Mouse (Mus musculus): Measurements from ENCODE around the gene Dpm3. TPM values are rescaled to one million over a fixed set of nuclear protein-coding genes. Genes with fewer than 3 reads are reported as not detected.
A peak's percentile ranks its signal among the peaks of the same experiment; 100 is the strongest.
"Not testable (repeated sequence)": the region's sequence is repeated elsewhere in the genome, so short reads cannot be mapped to it uniquely, and the experiment has no call there.

Dpm3 gene
- total RNA-seq (2015; ENCODE audit: low replicate concordance) (16.1 and 42.3 TPM in 2 replicates), total RNA-seq (2017; ENCODE audit: low replicate concordance) (4.3 TPM in 1 of 2 replicates, not detected in the other)

- ATAC-seq (replicated peaks; ENCODE audit: low FRiP score, poor library complexity, severe bottlenecking): no peak
Observed at GRCm38 (mm10) chr3:89259076-89259475, at the start of gene Dpm3. Gene Dpm3, plus strand, starts transcription at chr3:89259358.

GRCm38 (mm10) chr3:89209731-89210130, 49.4 kb upstream of the Dpm3 start:
- ATAC-seq (replicated peaks; ENCODE audit: low FRiP score, poor library complexity, severe bottlenecking): no peak

- ATAC-seq (replicated peaks; ENCODE audit: low FRiP score, poor library complexity, severe bottlenecking): no peak
Observed at GRCm38 (mm10) chr3:89210162-89210561, 49.0 kb upstream of the Dpm3 start.

GRCm38 (mm10) chr3:89210731-89211130, 48.4 kb upstream of the Dpm3 start:
- ATAC-seq (replicated peaks; ENCODE audit: low FRiP score, poor library complexity, severe bottlenecking): no peak

GRCm38 (mm10) chr3:89213803-89214530, 45.2 kb upstream of the Dpm3 start:
- ATAC-seq (replicated peaks; ENCODE audit: low FRiP score, poor library complexity, severe bottlenecking): peak; percentile 90

GRCm38 (mm10) chr3:89214681-89215411, 44.3 kb upstream of the Dpm3 start, which contains the start of gene Thbs3:
Gene Thbs3, plus strand, starts transcription at chr3:89215180.
- ATAC-seq (replicated peaks; ENCODE audit: low FRiP score, poor library complexity, severe bottlenecking): no peak

- ATAC-seq (replicated peaks; ENCODE audit: low FRiP score, poor library complexity, severe bottlenecking): peak; percentile 69
Observed at GRCm38 (mm10) chr3:89215853-89216252, 43.3 kb upstream of the Dpm3 start.

- ATAC-seq (replicated peaks; ENCODE audit: low FRiP score, poor library complexity, severe bottlenecking): not testable (repeated sequence)
Observed at GRCm38 (mm10) chr3:89216407-89216806, 42.8 kb upstream of the Dpm3 start.

GRCm38 (mm10) chr3:89218271-89218670, 40.9 kb upstream of the Dpm3 start:
- ATAC-seq (replicated peaks; ENCODE audit: low FRiP score, poor library complexity, severe bottlenecking): no peak

- ATAC-seq (replicated peaks; ENCODE audit: low FRiP score, poor library complexity, severe bottlenecking): no peak
Observed at GRCm38 (mm10) chr3:89219546-89219945, 39.6 kb upstream of the Dpm3 start.

GRCm38 (mm10) chr3:89221167-89221566, 38.0 kb upstream of the Dpm3 start:
- ATAC-seq (replicated peaks; ENCODE audit: low FRiP score, poor library complexity, severe bottlenecking): no peak

GRCm38 (mm10) chr3:89224796-89225195, 34.4 kb upstream of the Dpm3 start:
- ATAC-seq (replicated peaks; ENCODE audit: low FRiP score, poor library complexity, severe bottlenecking): no peak

GRCm38 (mm10) chr3:89225321-89225815, 33.8 kb upstream of the Dpm3 start:
- ATAC-seq (replicated peaks; ENCODE audit: low FRiP score, poor library complexity, severe bottlenecking): no peak

- no peak for ATAC-seq (replicated peaks; ENCODE audit: low FRiP score, poor library complexity, severe bottlenecking)
Observed at GRCm38 (mm10) chr3:89225918-89226317, 33.2 kb upstream of the Dpm3 start.

GRCm38 (mm10) chr3:89226361-89226760, 32.8 kb upstream of the Dpm3 start:
- no peak for ATAC-seq (replicated peaks; ENCODE audit: low FRiP score, poor library complexity, severe bottlenecking)

GRCm38 (mm10) chr3:89226900-89227299, 32.3 kb upstream of the Dpm3 start, which contains the start of gene Mtx1:
Gene Mtx1, minus strand, starts transcription at chr3:89227088.
- ATAC-seq (replicated peaks; ENCODE audit: low FRiP score, poor library complexity, severe bottlenecking): no peak

GRCm38 (mm10) chr3:89227307-89228179, 31.6 kb upstream of the Dpm3 start:
- ATAC-seq (replicated peaks; ENCODE audit: low FRiP score, poor library complexity, severe bottlenecking): 0 out of 2 replicates have a peak, but pooled peaks have one; percentile 8

GRCm38 (mm10) chr3:89228180-89228549, 31.0 kb upstream of the Dpm3 start:
- ATAC-seq (replicated peaks; ENCODE audit: low FRiP score, poor library complexity, severe bottlenecking): peak; percentile 86

GRCm38 (mm10) chr3:89228836-89229235, 30.3 kb upstream of the Dpm3 start, which contains the start of gene Muc1:
Gene Muc1, plus strand, starts transcription at chr3:89229057.
- no peak for ATAC-seq (replicated peaks; ENCODE audit: low FRiP score, poor library complexity, severe bottlenecking)

- ATAC-seq (replicated peaks; ENCODE audit: low FRiP score, poor library complexity, severe bottlenecking): no peak
Observed at GRCm38 (mm10) chr3:89229276-89229675, 29.9 kb upstream of the Dpm3 start.
